Mouse (Mus musculus) kidney, postnatal 0 days (tissue): Measurements from ENCODE around the gene Eif4e1b. TPM values are rescaled to one million over a fixed set of nuclear protein-coding genes. Genes with fewer than 3 reads are reported as not detected.

Experiments used
- ATAC-seq: fragments of 200-750 bp; cut with Nextera tagmentation; replicated peaks from 2 replicates; pipeline ENCODE4 v1.8.0; 2017; ENCODE audit warnings: low read depth, moderate number of reproducible peaks, moderate TSS enrichment, moderate library complexity; ENCODE audit not compliant: low FRiP score
- DNase-seq: peaks from one replicate; pipeline ENCODE4 v3.0.0-alpha.2; 2016; ENCODE audit warnings: low spot score
- H3K27ac ChIP-seq: fragments of 300-500 bp; sonication (generic); 2 replicates; pipeline ENCODE4 v1.5.1; 2014; ENCODE audit warnings: mild to moderate bottlenecking
- H3K27me3 ChIP-seq: fragments of 300-500 bp; sonication (generic); 2 replicates; pipeline ENCODE4 v1.6.1; 2014; ENCODE audit warnings: low read length, mixed read lengths; ENCODE audit not compliant: insufficient read depth
- H3K36me3 ChIP-seq: fragments of 300-500 bp; sonication (generic); 2 replicates; pipeline ENCODE4 v1.6.1; 2014; ENCODE audit warnings: low read length, mixed read lengths; ENCODE audit not compliant: insufficient read depth
- H3K4me1 ChIP-seq: fragments of 300-500 bp; sonication (generic); replicated peaks from 2 replicates; pipeline ENCODE4 v1.6.1; 2014; ENCODE audit warnings: antibody characterized with exemption, low read length, mixed read lengths; ENCODE audit not compliant: insufficient read depth
- H3K4me2 ChIP-seq: fragments of 300-500 bp; sonication (generic); 2 replicates; pipeline ENCODE4 v1.6.1; 2014; ENCODE audit warnings: mild to moderate bottlenecking, low read length, moderate library complexity, mixed read lengths
- H3K4me3 ChIP-seq: fragments of 300-500 bp; sonication (generic); replicated peaks from 2 replicates; pipeline ENCODE4 v1.5.1; 2014; ENCODE audit warnings: low read depth, low read length
- H3K9ac ChIP-seq: fragments of 300-500 bp; sonication (generic); 2 replicates; pipeline ENCODE4 v1.6.1; 2014; ENCODE audit warnings: low read depth, low read length
- H3K9me3 ChIP-seq: fragments of 300-500 bp; sonication (generic); replicated peaks from 2 replicates; pipeline ENCODE4 v1.6.1; 2016; ENCODE audit warnings: low read length, inconsistent platforms, mixed read lengths
- CTCF ChIP-seq: IDR thresholded peaks from 2 replicates; pipeline ENCODE4 v1.5.1; 2016; ENCODE audit warnings: antibody characterized with exemption, low read depth, mild to moderate bottlenecking, moderate library complexity
- WGBS: fragments of 180-500 bp; shearing (Covaris S2); extraction: QIAGEN DNeasy Blood & Tissue Kit; methylation state at CpG from one replicate; pipeline ENCODE4 v1.1.7; 2014; 5-methylcytosine and 5-hydroxymethylcytosine counted together
- polyA plus RNA-seq: library from polyadenylated mRNA; unstranded; fragments of >200 nt; fragmentation: Nextera tagmentation; extraction: Ambion mirVana; gene quantifications from 2 replicates; pipeline ENCODE4 v1.2.1, GENCODE M21; 2015

Gene Eif4e1b
- polyA plus RNA-seq, 1 experiment from 2014 or later = not detected

- no peak for TF ChIP-seq CTCF
- no peak overlapping the region for H3K9ac ChIP-seq
- no peak overlapping the region for H3K27ac ChIP-seq
- no peak overlapping the region for H3K4me3 ChIP-seq
- H3K4me2 ChIP-seq = no peak overlapping the region
- 63% methylated on average over 5 of the region's 5 CpGs for WGBS
- H3K27me3 ChIP-seq = no peaks in the 10 kb centered on the region
- ATAC-seq = no peak
- no peaks in the 10 kb centered on the region for H3K36me3 ChIP-seq
- H3K4me1 ChIP-seq = no peaks in the 10 kb centered on the region; the same call in 1 of the 2 replicates
- DNase-seq = no peak
- H3K9me3 ChIP-seq = no peaks in the 10 kb centered on the region
Measured at GRCm38 (mm10) chr13:54837061-54837460, 53.3 kb downstream of the Eif4e1b start.

- Histone ChIP-seq H3K27ac (no peak overlapping the region), H3K4me1 (no peaks in the 10 kb centered on the region; the same call in 1 of the 2 replicates), H3K9me3 (no peaks in the 10 kb centered on the region), H3K27me3 (no peaks in the 10 kb centered on the region), H3K36me3 (no peaks in the 10 kb centered on the region), H3K9ac (no peak overlapping the region), H3K4me3 (no peak overlapping the region), H3K4me2 (peak overlapping the region; percentile 18; the same call in 1 of the 2 replicates)
- under 1% methylated on average over 9 of the region's 9 CpGs for WGBS
- ATAC-seq = no peak
- peak; percentile 27 for DNase-seq
- TF ChIP-seq CTCF = no peak
Measured at GRCm38 (mm10) chr13:54837471-54837889, 53.7 kb downstream of the Eif4e1b start.

Other genes with a start within 250 kb of the Eif4e1b start
- 190 and 201 TPM in 2 replicates for gene 4833439L19Rik, start 218.6 kb upstream of the Eif4e1b start, polyA plus RNA-seq
- 21.7 and 23.1 TPM in 2 replicates for gene Arl10, start 209.0 kb upstream of the Eif4e1b start, polyA plus RNA-seq
- gene Nop16, start 193.9 kb upstream of the Eif4e1b start, polyA plus RNA-seq = 60.2 and 61.6 TPM in 2 replicates
- 313 and 317 TPM in 2 replicates for gene Higd2a, start 193.8 kb upstream of the Eif4e1b start, polyA plus RNA-seq
- 67.6 and 68.7 TPM in 2 replicates for gene Cltb, start 172.7 kb upstream of the Eif4e1b start, polyA plus RNA-seq
- 61.2 and 63.6 TPM in 2 replicates for gene Faf2, start 162.2 kb upstream of the Eif4e1b start, polyA plus RNA-seq
- 63.0 and 77.4 TPM in 2 replicates for gene Rnf44, start 90.1 kb upstream of the Eif4e1b start, polyA plus RNA-seq
- 10.0 and 10.9 TPM in 2 replicates for gene Cdhr2, start 82.5 kb upstream of the Eif4e1b start, polyA plus RNA-seq
- 0.13 and 0.14 TPM in 2 replicates for gene Gprin1, start 34.1 kb upstream of the Eif4e1b start, polyA plus RNA-seq
- not detected in 2 replicates for gene Sncb, start 17.4 kb upstream of the Eif4e1b start, polyA plus RNA-seq
- gene Tspan17, start 5.4 kb downstream of the Eif4e1b start, polyA plus RNA-seq = 12.8 and 13.0 TPM in 2 replicates
- gene Unc5a, start 165.4 kb downstream of the Eif4e1b start, polyA plus RNA-seq = 1.4 and 1.5 TPM in 2 replicates
- gene Hk3, start 237.4 kb downstream of the Eif4e1b start, polyA plus RNA-seq = 0.61 and 0.85 TPM in 2 replicates